Mouse (Mus musculus) 416B (cell line): ENCODE results near the gene Cpb2.

Source experiments
- DNase-seq: peaks from one replicate; pipeline ENCODE4 v3.0.0; 2011; ENCODE audit warnings: low read depth

Cpb2 gene

GRCm38 (mm10) chr14:75246024-75247000, 4.2 kb downstream of the Cpb2 start:
- DNase-seq: no peak

- DNase-seq: no peak
Measured at GRCm38 (mm10) chr14:75250432-75250831, 8.3 kb downstream of the Cpb2 start.

- DNase-seq: peak; percentile 56
Measured at GRCm38 (mm10) chr14:75256521-75256920, 14.4 kb downstream of the Cpb2 start.

GRCm38 (mm10) chr14:75269531-75269930, 27.4 kb downstream of the Cpb2 start:
- peak; percentile 19 for DNase-seq

GRCm38 (mm10) chr14:75279716-75280115, 37.6 kb downstream of the Cpb2 start:
- DNase-seq: no peak

- DNase-seq: no peak
Measured at GRCm38 (mm10) chr14:75280406-75280805, 38.3 kb downstream of the Cpb2 start.

- DNase-seq: no peak
Measured at GRCm38 (mm10) chr14:75283609-75284192, 41.6 kb downstream of the Cpb2 start.

- DNase-seq: peak; percentile 93
Measured at GRCm38 (mm10) chr14:75284193-75284915, 42.3 kb downstream of the Cpb2 start, which contains the start of gene Zc3h13. Zc3h13 (plus strand) TSS chr14:75284373.

- DNase-seq: peak; percentile 81
Measured at GRCm38 (mm10) chr14:75301081-75301480, 59.0 kb downstream of the Cpb2 start.

GRCm38 (mm10) chr14:75303807-75304206, 61.7 kb downstream of the Cpb2 start:
- no peak for DNase-seq

- DNase-seq: no peak
Measured at GRCm38 (mm10) chr14:75307855-75308254, 65.8 kb downstream of the Cpb2 start.

GRCm38 (mm10) chr14:75309336-75309992, 67.4 kb downstream of the Cpb2 start:
- peak; percentile 50 for DNase-seq

GRCm38 (mm10) chr14:75314484-75314883, 72.4 kb downstream of the Cpb2 start:
- no peak for DNase-seq

- DNase-seq: peak; percentile 58
Measured at GRCm38 (mm10) chr14:75318736-75319135, 76.6 kb downstream of the Cpb2 start.

- DNase-seq: peak; percentile 85
Measured at GRCm38 (mm10) chr14:75320269-75320668, 78.2 kb downstream of the Cpb2 start.

GRCm38 (mm10) chr14:75323354-75323753, 81.3 kb downstream of the Cpb2 start:
- no peak for DNase-seq

- peak; percentile 50 for DNase-seq
Measured at GRCm38 (mm10) chr14:75328062-75328461, 86.0 kb downstream of the Cpb2 start.

GRCm38 (mm10) chr14:75330621-75331020, 88.5 kb downstream of the Cpb2 start:
- DNase-seq: no peak
